Mouse (Mus musculus): ENCODE results near the gene Cyp2u1. TPM values are rescaled to one million over a fixed set of nuclear protein-coding genes. Genes with fewer than 3 reads are reported as not detected.
A peak's percentile ranks its signal among the peaks of the same experiment; 100 is the strongest.
"Not testable (repeated sequence)": the region's sequence is repeated elsewhere in the genome, so short reads cannot be mapped to it uniquely, and the experiment has no call there.

Cyp2u1 gene
- polyA plus RNA-seq (2012; rRNA removed): 12.5 and 13.8 TPM in 2 replicates

GRCm38 (mm10) chr3:131302452-131303319 lies at the start of gene Cyp2u1:
TSS of gene Cyp2u1 (minus strand) at chr3:131303227.
- DNase-seq (ENCODE audit: extremely low spot score in 1 of 2, low spot score in 1 of 2): peak; percentile 87 to 92

- DNase-seq (ENCODE audit: extremely low spot score in 1 of 2, low spot score in 1 of 2): no peak
These were observed 47.5 kb upstream of the Cyp2u1 start for GRCm38 (mm10) chr3:131350539-131350938.

- no peak for DNase-seq (ENCODE audit: extremely low spot score in 1 of 2, low spot score in 1 of 2)
These were observed 46.0 kb upstream of the Cyp2u1 start for GRCm38 (mm10) chr3:131349013-131349412.

- no peak for DNase-seq (ENCODE audit: extremely low spot score in 1 of 2, low spot score in 1 of 2)
These were observed 45.5 kb upstream of the Cyp2u1 start for GRCm38 (mm10) chr3:131348579-131348950.

GRCm38 (mm10) chr3:131347831-131348578 lies 45.0 kb upstream of the Cyp2u1 start:
- no peak for DNase-seq (ENCODE audit: extremely low spot score in 1 of 2, low spot score in 1 of 2)

- DNase-seq (ENCODE audit: extremely low spot score in 1 of 2, low spot score in 1 of 2): no peak
These were observed 42.9 kb upstream of the Cyp2u1 start for GRCm38 (mm10) chr3:131345903-131346302.

- DNase-seq (ENCODE audit: extremely low spot score in 1 of 2, low spot score in 1 of 2): no peak
These were observed 40.3 kb upstream of the Cyp2u1 start for GRCm38 (mm10) chr3:131343311-131343710.

- no peak for DNase-seq (ENCODE audit: extremely low spot score in 1 of 2, low spot score in 1 of 2)
These were observed 37.9 kb upstream of the Cyp2u1 start for GRCm38 (mm10) chr3:131340885-131341284.

GRCm38 (mm10) chr3:131339280-131339679 lies 36.3 kb upstream of the Cyp2u1 start:
- no peak for DNase-seq (ENCODE audit: extremely low spot score in 1 of 2, low spot score in 1 of 2)

- DNase-seq (ENCODE audit: extremely low spot score in 1 of 2, low spot score in 1 of 2): not testable (repeated sequence)
These were observed 34.7 kb upstream of the Cyp2u1 start for GRCm38 (mm10) chr3:131337749-131338148.

GRCm38 (mm10) chr3:131336629-131337028 lies 33.6 kb upstream of the Cyp2u1 start:
- no peak for DNase-seq (ENCODE audit: extremely low spot score in 1 of 2, low spot score in 1 of 2)

GRCm38 (mm10) chr3:131335117-131335547 lies 32.1 kb upstream of the Cyp2u1 start:
- DNase-seq (ENCODE audit: extremely low spot score in 1 of 2, low spot score in 1 of 2): no peak

GRCm38 (mm10) chr3:131327189-131327588 lies 24.2 kb upstream of the Cyp2u1 start:
- no peak for DNase-seq (ENCODE audit: extremely low spot score in 1 of 2, low spot score in 1 of 2)

- no peak for DNase-seq (ENCODE audit: extremely low spot score in 1 of 2, low spot score in 1 of 2)
These were observed 23.6 kb upstream of the Cyp2u1 start for GRCm38 (mm10) chr3:131326637-131327036.

GRCm38 (mm10) chr3:131322081-131322815 lies 19.2 kb upstream of the Cyp2u1 start:
- DNase-seq (ENCODE audit: extremely low spot score in 1 of 2, low spot score in 1 of 2): no peak

GRCm38 (mm10) chr3:131320184-131320583 lies 17.2 kb upstream of the Cyp2u1 start:
- DNase-seq (ENCODE audit: extremely low spot score in 1 of 2, low spot score in 1 of 2): peak; percentile 14 to 88

- no peak for DNase-seq (ENCODE audit: extremely low spot score in 1 of 2, low spot score in 1 of 2)
These were observed 15.2 kb upstream of the Cyp2u1 start for GRCm38 (mm10) chr3:131318211-131318610.

GRCm38 (mm10) chr3:131317126-131317525 lies 14.1 kb upstream of the Cyp2u1 start:
- no peak for DNase-seq (ENCODE audit: extremely low spot score in 1 of 2, low spot score in 1 of 2)

GRCm38 (mm10) chr3:131315957-131316510 lies 13.0 kb upstream of the Cyp2u1 start:
- no peak for DNase-seq (ENCODE audit: extremely low spot score in 1 of 2, low spot score in 1 of 2)

- DNase-seq (ENCODE audit: extremely low spot score in 1 of 2, low spot score in 1 of 2): no peak
These were observed 9.3 kb upstream of the Cyp2u1 start for GRCm38 (mm10) chr3:131312340-131312739.

GRCm38 (mm10) chr3:131310572-131310971 lies 7.5 kb upstream of the Cyp2u1 start:
- no peak for DNase-seq (ENCODE audit: extremely low spot score in 1 of 2, low spot score in 1 of 2)
